Mouse (Mus musculus) neural tube, embryonic 11.5 days (tissue): ENCODE results near the gene Gon4l. TPM values are rescaled to one million over a fixed set of nuclear protein-coding genes. Genes with fewer than 3 reads are reported as not detected.
"Not testable (repeated sequence)": the region's sequence is repeated elsewhere in the genome, so short reads cannot be mapped to it uniquely, and the experiment has no call there.

Source experiments
- ATAC-seq: fragments of 200-750 bp; cut with Nextera tagmentation; 2 replicates; pipeline ENCODE4 v1.8.0; 2017; ENCODE audit warnings: moderate number of reproducible peaks, mild to moderate bottlenecking, moderate TSS enrichment, moderate library complexity; ENCODE audit not compliant: insufficient read depth, low FRiP score, low TSS enrichment
- DNase-seq: peaks from one replicate; pipeline ENCODE4 v3.0.0-alpha.2; 2015; ENCODE audit warnings: low spot score
- H3K27ac ChIP-seq: fragments of 300-500 bp; sonication (generic); 2 replicates; pipeline ENCODE4 v1.5.1; 2014; ENCODE audit warnings: low read depth, mild to moderate bottlenecking, low read length
- H3K27me3 ChIP-seq: fragments of 300-500 bp; sonication (generic); 2 replicates; pipeline ENCODE4 v1.6.1; 2014; ENCODE audit warnings: mild to moderate bottlenecking, low read length, mixed read lengths; ENCODE audit not compliant: control insufficient read depth, insufficient read depth
- H3K36me3 ChIP-seq: fragments of 300-500 bp; sonication (generic); 2 replicates; pipeline ENCODE4 v1.6.1; 2014; ENCODE audit warnings: mild to moderate bottlenecking, low read length, moderate library complexity, mixed read lengths; ENCODE audit not compliant: control insufficient read depth, insufficient read depth
- H3K4me1 ChIP-seq: fragments of 300-500 bp; sonication (generic); 2 replicates; pipeline ENCODE4 v1.6.1; 2014; ENCODE audit warnings: low read length, mixed read lengths; ENCODE audit not compliant: control insufficient read depth, insufficient read depth
- H3K4me2 ChIP-seq: fragments of 300-500 bp; sonication (generic); 2 replicates; pipeline ENCODE4 v1.6.1; 2014; ENCODE audit warnings: low read depth, mild to moderate bottlenecking, moderate library complexity
- H3K4me3 ChIP-seq: fragments of 300-500 bp; sonication (generic); 2 replicates; pipeline ENCODE4 v1.5.1; 2014; ENCODE audit warnings: low read depth, low read length
- H3K9ac ChIP-seq: fragments of 300-500 bp; sonication (generic); 2 replicates; pipeline ENCODE4 v1.6.1; 2014; ENCODE audit warnings: mild to moderate bottlenecking, low read length
- H3K9me3 ChIP-seq: fragments of 300-500 bp; sonication (generic); 2 replicates; pipeline ENCODE4 v1.6.1; 2016; ENCODE audit warnings: low read length; ENCODE audit not compliant: control insufficient read depth
- WGBS: fragments of 180-500 bp; shearing (Covaris S2); extraction: QIAGEN DNeasy Blood & Tissue Kit; methylation state at CpG from one replicate; pipeline ENCODE4 v1.1.7; 2014; 5-methylcytosine and 5-hydroxymethylcytosine counted together
- polyA plus RNA-seq: library from polyadenylated mRNA; unstranded; fragments of >200 nt; fragmentation: Nextera tagmentation; extraction: Ambion mirVana; gene quantifications from 2 replicates; pipeline ENCODE4 v1.2.1, GENCODE M21; 2014

The Gon4l gene
- polyA plus RNA-seq, result 18.3 and 18.7 TPM in 2 replicates

GRCm38 (mm10) chr3:88834951-88835491 lies at the start of gene Gon4l:
Gon4l (plus strand) TSS chr3:88835231.
- DNase-seq (peak; percentile 52), ATAC-seq (peak; percentile 22; the same call in 1 of the 2 replicates)
- 3% methylated on average over 23 of the region's 39 CpGs for WGBS
- not testable (repeated sequence) for H3K4me1 ChIP-seq, H3K36me3 ChIP-seq, H3K9me3 ChIP-seq, H3K27me3 ChIP-seq, H3K9ac ChIP-seq, H3K27ac ChIP-seq
- peak within 1 kb of the TSS; percentile 29 for H3K4me3 ChIP-seq
- H3K4me2 ChIP-seq, result peak within 1 kb of the TSS; percentile 29

- not testable (repeated sequence) for H3K4me2 ChIP-seq, H3K27ac ChIP-seq, H3K9me3 ChIP-seq, DNase-seq, H3K27me3 ChIP-seq, ATAC-seq, H3K4me1 ChIP-seq, H3K36me3 ChIP-seq, H3K4me3 ChIP-seq, H3K9ac ChIP-seq
- WGBS, result 89% methylated on average over 1 of the region's 4 CpGs
Measured at GRCm38 (mm10) chr3:88786323-88786722, 48.7 kb upstream of the Gon4l start.

DNA sequence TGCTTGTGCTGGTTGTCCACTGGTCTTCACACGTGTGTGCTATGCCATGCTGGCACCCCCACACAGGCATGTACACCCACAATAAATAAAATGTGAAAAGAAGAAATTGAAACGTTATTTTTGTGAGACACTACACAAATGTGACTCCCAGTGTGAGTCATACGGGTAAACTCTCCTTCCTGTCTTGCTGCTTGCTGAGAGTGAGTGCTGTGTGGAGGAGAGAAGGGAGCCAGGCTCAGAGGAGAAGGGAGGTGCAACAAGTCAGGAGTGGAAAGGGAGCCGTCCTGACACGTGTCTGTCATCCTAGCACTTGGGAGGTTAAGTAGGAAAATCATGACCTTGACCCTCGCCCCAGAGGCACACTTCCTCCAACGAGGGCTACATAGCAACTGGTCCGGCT lies 48.2 kb upstream of the Gon4l start:
- H3K9ac ChIP-seq, DNase-seq, H3K4me2 ChIP-seq, H3K4me1 ChIP-seq, ATAC-seq, H3K9me3 ChIP-seq, H3K4me3 ChIP-seq, H3K36me3 ChIP-seq, H3K27me3 ChIP-seq, H3K27ac ChIP-seq: not testable (repeated sequence)
- WGBS, result no CpG with 5 or more reads among the region's 8 CpGs

- not testable (repeated sequence) for H3K9ac ChIP-seq, H3K4me1 ChIP-seq, ATAC-seq, H3K27ac ChIP-seq, H3K4me3 ChIP-seq, H3K9me3 ChIP-seq, H3K36me3 ChIP-seq, H3K27me3 ChIP-seq, DNase-seq, H3K4me2 ChIP-seq
- WGBS, result no CpG with 5 or more reads among the region's 4 CpGs
Measured at GRCm38 (mm10) chr3:88788033-88788432, 47.0 kb upstream of the Gon4l start.

- not testable (repeated sequence) for H3K36me3 ChIP-seq, H3K9me3 ChIP-seq, ATAC-seq, H3K4me1 ChIP-seq, H3K27me3 ChIP-seq, H3K9ac ChIP-seq, H3K4me2 ChIP-seq, H3K4me3 ChIP-seq, DNase-seq, H3K27ac ChIP-seq
- 94% methylated on average over 6 of the region's 6 CpGs for WGBS
Measured at GRCm38 (mm10) chr3:88797507-88797906, 37.5 kb upstream of the Gon4l start.

- Histone ChIP-seq H3K27ac (no peak overlapping the region), H3K4me3 (no peak overlapping the region), H3K9me3 (no peaks in the 10 kb centered on the region), H3K4me2 (no peak overlapping the region), H3K27me3 (no peaks in the 10 kb centered on the region), H3K4me1 (no peaks in the 10 kb centered on the region), H3K9ac (no peak overlapping the region), H3K36me3 (no peaks in the 10 kb centered on the region)
- ATAC-seq, result no peak
- no peak for DNase-seq
- 80% methylated on average over 5 of the region's 5 CpGs for WGBS
Measured at GRCm38 (mm10) chr3:88803910-88804540, 31.0 kb upstream of the Gon4l start.

- Histone ChIP-seq H3K27ac (no peak overlapping the region), H3K4me3 (no peak overlapping the region), H3K9ac (no peak overlapping the region), H3K27me3 (no peaks in the 10 kb centered on the region), H3K4me1 (no peaks in the 10 kb centered on the region), H3K4me2 (no peak overlapping the region), H3K9me3 (no peaks in the 10 kb centered on the region), H3K36me3 (peaks cover 4% of the 10 kb centered on the region; the same call in 1 of the 2 replicates)
- ATAC-seq (no peak), DNase-seq (no peak)
- 100% methylated on average over 1 of the region's 1 CpGs for WGBS
Measured at GRCm38 (mm10) chr3:88825710-88826109, 9.3 kb upstream of the Gon4l start.

DNA sequence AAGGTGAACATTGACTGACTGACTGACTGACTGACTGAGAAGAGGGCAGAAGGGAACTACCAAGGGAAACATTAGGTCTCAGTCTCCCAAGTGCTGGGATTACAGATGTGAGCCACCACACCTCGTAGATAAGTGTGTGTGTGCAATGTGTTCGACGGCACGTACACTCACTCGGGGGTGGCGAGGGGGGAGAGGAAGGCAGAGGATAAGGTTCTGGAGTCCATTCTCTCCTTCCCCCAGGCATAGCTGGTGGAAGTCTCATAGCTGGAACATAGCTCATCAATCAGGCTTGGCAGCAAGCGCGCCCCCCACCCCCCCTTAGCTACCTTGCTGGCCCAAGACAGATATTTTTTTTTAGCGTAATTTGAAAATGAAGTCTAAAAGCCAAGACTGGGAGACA lies 7.8 kb upstream of the Gon4l start:
- Histone ChIP-seq H3K9ac (no peak overlapping the region), H3K36me3 (peaks cover 4% of the 10 kb centered on the region; the same call in 1 of the 2 replicates), H3K4me1 (no peaks in the 10 kb centered on the region), H3K27ac (no peak overlapping the region), H3K9me3 (no peaks in the 10 kb centered on the region), H3K27me3 (no peaks in the 10 kb centered on the region), H3K4me3 (no peak overlapping the region), H3K4me2 (no peak overlapping the region)
- ATAC-seq (no peak), DNase-seq (no peak)
- 95% methylated on average over 9 of the region's 9 CpGs for WGBS
